Mouse (Mus musculus) forebrain, embryonic 10.5 days (tissue): ENCODE measurements around the gene Usp1. TPM values are rescaled to one million over a fixed set of nuclear protein-coding genes. Genes with fewer than 3 reads are reported as not detected.

Source experiments
- DNase-seq: peaks from one replicate; pipeline ENCODE4 v3.0.0-alpha.2; 2017; ENCODE audit warnings: low spot score; ENCODE audit errors: extremely low spot score
- H3K27ac ChIP-seq: fragments of 300-500 bp; sonication (generic); 2 replicates; pipeline ENCODE4 v1.5.1; 2016; ENCODE audit warnings: mild to moderate bottlenecking
- H3K27me3 ChIP-seq: fragments of 300-500 bp; sonication (generic); 2 replicates; pipeline ENCODE4 v1.6.1; 2016; ENCODE audit warnings: mild to moderate bottlenecking; ENCODE audit not compliant: poor library complexity, severe bottlenecking
- H3K36me3 ChIP-seq: fragments of 300-500 bp; sonication (generic); replicated peaks from 2 replicates; pipeline ENCODE4 v1.6.1; 2016; ENCODE audit warnings: mild to moderate bottlenecking, moderate library complexity
- H3K4me1 ChIP-seq: fragments of 300-500 bp; sonication (generic); 2 replicates; pipeline ENCODE4 v1.6.1; 2016
- H3K4me3 ChIP-seq: fragments of 300-500 bp; sonication (generic); 2 replicates; pipeline ENCODE4 v1.5.1; 2016; ENCODE audit warnings: mild to moderate bottlenecking, moderate library complexity
- H3K9me3 ChIP-seq: fragments of 300-500 bp; sonication (generic); 2 replicates; pipeline ENCODE4 v1.6.1; 2016; ENCODE audit warnings: mild to moderate bottlenecking, moderate library complexity
- WGBS: fragments of 180-500 bp; shearing (Covaris S2); methylation state at CpG from one replicate; pipeline ENCODE4 v1.1.7; 2016; 5-methylcytosine and 5-hydroxymethylcytosine counted together
- polyA plus RNA-seq: library from polyadenylated mRNA; unstranded; fragments of >200 nt; fragmentation: Nextera tagmentation; extraction: Ambion mirVana; gene quantifications from 2 replicates; pipeline ENCODE4 v1.2.1, GENCODE M21; 2016

Usp1 gene
- polyA plus RNA-seq, result 118 and 119 TPM in 2 replicates

DNA sequence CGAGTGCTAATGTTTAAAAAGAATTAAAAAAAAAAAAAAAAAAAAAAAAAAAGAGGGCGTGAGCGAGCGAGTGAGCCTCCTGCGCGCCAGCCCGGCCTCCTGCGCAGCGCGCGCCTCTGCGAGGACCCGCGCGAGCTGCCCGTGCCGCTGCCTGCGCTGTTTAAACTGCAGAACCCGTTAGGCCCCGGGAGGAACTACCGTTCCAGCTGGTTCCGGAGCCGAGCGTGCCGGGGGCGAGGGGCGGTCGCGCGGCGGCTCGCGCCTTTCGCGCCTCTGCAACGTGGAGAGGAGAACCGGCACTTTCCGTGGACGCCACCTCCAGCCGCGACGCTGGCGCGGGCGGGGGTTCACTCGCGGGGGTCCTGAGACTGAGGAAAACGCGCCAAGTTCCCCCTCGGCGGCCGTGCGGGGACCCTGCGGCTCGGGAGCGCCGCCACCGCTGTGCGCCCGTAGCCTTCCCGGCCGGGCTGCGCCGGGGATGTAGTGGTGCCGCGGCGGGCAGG lies at the start of gene Usp1:
TSS of gene Usp1 (plus strand) at position 243 of the 503 bp plus-strand sequence.
- Histone ChIP-seq H3K36me3 (peaks cover 15% of the 10 kb centered on the region), H3K27ac (peak within 1 kb of the TSS; percentile 99), H3K4me1 (peaks cover 24% of the 10 kb centered on the region), H3K4me3 (peak within 1 kb of the TSS; percentile 100), H3K27me3 (no peaks in the 10 kb centered on the region), H3K9me3 (no peaks in the 10 kb centered on the region)
- peak; percentile 80 for DNase-seq
- WGBS, result under 1% methylated on average over 67 of the region's 67 CpGs

DNA sequence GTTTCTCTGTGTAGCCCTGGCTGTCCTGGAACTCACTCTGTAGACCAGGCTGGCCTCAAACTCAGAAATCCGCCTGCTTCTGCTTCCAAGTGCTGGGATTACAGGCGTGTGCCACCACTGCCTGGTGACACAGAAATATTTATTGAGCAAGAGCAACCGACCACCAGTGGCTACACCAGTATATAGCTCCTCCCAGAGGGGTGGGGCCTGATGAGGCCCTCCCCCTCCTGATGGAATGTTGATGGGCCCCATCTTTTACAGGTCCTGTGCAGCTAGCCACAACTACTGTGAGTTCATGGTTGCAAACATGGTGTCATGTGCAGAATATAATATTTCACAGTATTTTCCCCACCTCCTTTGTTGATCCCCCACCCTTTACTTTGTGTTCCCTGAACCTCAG lies 40.9 kb upstream of the Usp1 start:
- H3K27me3 ChIP-seq, result no peaks in the 10 kb centered on the region
- DNase-seq, result no peak
- no peaks in the 10 kb centered on the region for H3K4me1 ChIP-seq
- no peak overlapping the region for H3K4me3 ChIP-seq
- H3K9me3 ChIP-seq, result no peaks in the 10 kb centered on the region
- 79% methylated on average over 3 of the region's 3 CpGs for WGBS
- H3K27ac ChIP-seq, result no peak overlapping the region
- no peaks in the 10 kb centered on the region for H3K36me3 ChIP-seq

DNA sequence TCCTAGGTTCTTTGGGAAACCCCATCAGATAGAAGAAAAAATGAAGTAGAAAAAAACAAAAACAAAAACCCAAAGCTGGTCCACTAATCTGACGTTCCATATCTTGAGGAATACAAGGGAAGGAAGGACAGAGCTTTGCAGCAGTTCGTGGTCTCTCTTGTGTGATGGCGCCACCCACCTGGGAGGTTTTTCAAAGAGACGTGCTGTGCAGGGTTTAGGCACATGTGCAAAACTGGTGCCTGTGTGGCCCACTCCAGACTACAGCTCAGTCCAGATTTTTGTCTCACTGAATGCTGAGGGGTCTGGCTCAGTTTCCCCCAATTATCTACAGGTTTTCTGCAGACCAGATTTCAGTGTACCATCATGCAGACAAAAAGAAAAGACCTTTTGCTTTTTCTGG lies 37.2 kb upstream of the Usp1 start:
- DNase-seq, result no peak
- no peaks in the 10 kb centered on the region for H3K4me1 ChIP-seq
- no peak overlapping the region for H3K4me3 ChIP-seq
- no peak overlapping the region for H3K27ac ChIP-seq
- no peaks in the 10 kb centered on the region for H3K27me3 ChIP-seq
- no peaks in the 10 kb centered on the region for H3K9me3 ChIP-seq
- H3K36me3 ChIP-seq, result no peaks in the 10 kb centered on the region
- WGBS, result 78% methylated on average over 4 of the region's 4 CpGs

DNA sequence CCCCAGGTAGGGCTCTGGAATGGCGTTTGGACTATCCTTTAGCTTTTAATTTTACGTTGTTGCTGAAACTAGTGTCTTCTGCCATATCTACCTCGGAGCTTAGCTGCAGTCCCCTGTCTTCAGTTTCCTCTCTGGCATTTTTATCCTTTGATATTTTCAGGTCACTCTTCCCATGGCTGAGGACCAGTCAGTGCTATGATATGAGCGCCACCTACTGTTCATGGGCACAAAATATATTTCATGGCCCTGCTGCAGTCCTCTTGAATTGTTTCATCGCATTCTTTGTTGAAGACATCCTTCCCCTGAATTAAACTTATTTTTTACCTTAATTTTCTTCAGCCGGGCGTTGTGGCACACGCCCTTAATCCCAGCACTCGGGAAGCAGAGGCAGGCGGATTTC lies 36.5 kb upstream of the Usp1 start:
- DNase-seq, result peak; percentile 55
- H3K27me3 ChIP-seq, result no peaks in the 10 kb centered on the region
- no peaks in the 10 kb centered on the region for H3K9me3 ChIP-seq
- H3K4me3 ChIP-seq, result no peak overlapping the region
- no peaks in the 10 kb centered on the region for H3K4me1 ChIP-seq
- H3K36me3 ChIP-seq, result no peaks in the 10 kb centered on the region
- H3K27ac ChIP-seq, result no peak overlapping the region
- 27% methylated on average over 10 of the region's 10 CpGs for WGBS

- Histone ChIP-seq H3K36me3 (no peaks in the 10 kb centered on the region), H3K9me3 (no peaks in the 10 kb centered on the region), H3K27me3 (no peaks in the 10 kb centered on the region), H3K4me3 (no peak overlapping the region), H3K4me1 (no peaks in the 10 kb centered on the region), H3K27ac (no peak overlapping the region)
- 93% methylated on average over 5 of the region's 5 CpGs for WGBS
- no peak for DNase-seq
Observed at GRCm38 (mm10) chr4:98910246-98910645, 13.4 kb upstream of the Usp1 start.

- H3K4me1 ChIP-seq, result peaks cover 7% of the 10 kb centered on the region
- H3K9me3 ChIP-seq, result no peaks in the 10 kb centered on the region
- no peak overlapping the region for H3K4me3 ChIP-seq
- WGBS, result 83% methylated on average over 2 of the region's 2 CpGs
- no peaks in the 10 kb centered on the region for H3K36me3 ChIP-seq
- DNase-seq, result no peak
- H3K27me3 ChIP-seq, result no peaks in the 10 kb centered on the region
- H3K27ac ChIP-seq, result no peak overlapping the region
Observed at GRCm38 (mm10) chr4:98917724-98918123, 5.9 kb upstream of the Usp1 start.

GRCm38 (mm10) chr4:98918204-98918603 lies 5.4 kb upstream of the Usp1 start:
- no peak overlapping the region for H3K4me3 ChIP-seq
- WGBS, result 92% methylated on average over 1 of the region's 1 CpGs

GRCm38 (mm10) chr4:98920896-98921295 lies 2.7 kb upstream of the Usp1 start:
- 86% methylated on average over 4 of the region's 4 CpGs for WGBS
- H3K36me3 ChIP-seq, result no peaks in the 10 kb centered on the region
- H3K4me1 ChIP-seq, result peaks cover 19% of the 10 kb centered on the region
- no peaks in the 10 kb centered on the region for H3K9me3 ChIP-seq
- no peak overlapping the region for H3K4me3 ChIP-seq
- no peak overlapping the region for H3K27ac ChIP-seq
- no peaks in the 10 kb centered on the region for H3K27me3 ChIP-seq
- no peak for DNase-seq

More at GRCm38 (mm10) chr4:98918204-98918603, 5.4 kb upstream of the Usp1 start:
- no peaks in the 10 kb centered on the region for H3K36me3 ChIP-seq
- H3K27ac ChIP-seq, result no peak overlapping the region
- H3K27me3 ChIP-seq, result no peaks in the 10 kb centered on the region
- no peaks in the 10 kb centered on the region for H3K9me3 ChIP-seq
- no peak for DNase-seq
- H3K4me1 ChIP-seq, result peaks cover 7% of the 10 kb centered on the region

GRCm38 (mm10) chr4:98922061-98922642 lies 1.5 kb upstream of the Usp1 start:
- 18% methylated on average over 18 of the region's 18 CpGs for WGBS
- no peaks in the 10 kb centered on the region for H3K9me3 ChIP-seq
- H3K4me1 ChIP-seq, result peaks cover 24% of the 10 kb centered on the region
- H3K36me3 ChIP-seq, result peaks cover 5% of the 10 kb centered on the region
- H3K4me3 ChIP-seq, result peak overlapping the region; percentile 100
- peak overlapping the region; percentile 99 for H3K27ac ChIP-seq
- H3K27me3 ChIP-seq, result no peaks in the 10 kb centered on the region
- DNase-seq, result no peak

DNA sequence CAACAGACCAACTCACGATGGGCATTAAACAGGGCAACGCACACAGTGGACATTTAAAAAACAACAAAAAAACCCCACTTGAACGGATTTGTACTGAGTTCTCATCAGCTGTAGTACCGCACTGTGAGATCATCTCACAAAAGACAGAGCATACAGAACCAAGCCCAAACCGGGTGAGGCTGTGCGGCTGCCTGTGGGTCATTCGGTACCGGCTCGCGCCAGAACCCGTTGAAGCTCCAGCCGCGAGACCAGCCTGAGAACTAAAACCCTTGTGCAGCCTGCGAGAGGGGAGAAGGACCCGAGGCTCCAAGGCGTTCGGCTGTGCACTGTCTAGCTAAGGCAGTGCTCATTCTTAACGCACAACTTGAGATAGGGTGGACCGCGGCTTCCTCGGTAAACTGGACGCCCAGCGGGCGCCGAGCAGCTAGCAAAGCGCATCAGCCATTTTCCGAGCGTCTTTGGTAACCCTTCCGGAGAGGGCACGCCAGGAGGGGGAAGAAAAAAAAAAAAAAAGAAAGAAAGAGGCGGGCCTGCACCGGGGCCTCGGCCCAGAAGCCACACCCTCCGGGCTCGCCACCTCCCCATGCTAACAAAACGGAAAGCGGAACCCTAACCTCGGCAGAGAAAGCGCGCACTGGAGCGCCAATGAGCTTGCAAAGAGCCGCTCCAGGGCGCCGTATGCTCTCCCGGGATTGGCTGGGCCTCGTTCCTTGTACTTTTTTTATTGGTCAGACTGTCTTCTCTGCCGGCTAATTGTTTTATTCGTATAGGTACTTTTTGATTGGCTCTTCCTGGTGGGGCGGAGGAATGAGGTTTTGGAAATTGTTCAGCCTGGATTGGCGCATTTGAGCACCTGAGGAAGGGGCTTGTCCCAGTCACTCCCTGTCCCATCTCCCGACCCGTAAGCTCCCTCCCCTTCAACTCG lies 705 bp upstream of the Usp1 start:
- peak; percentile 98 for DNase-seq
- Histone ChIP-seq H3K9me3 (no peaks in the 10 kb centered on the region), H3K36me3 (peaks cover 7% of the 10 kb centered on the region), H3K27ac (peak overlapping the region; percentile 99), H3K27me3 (no peaks in the 10 kb centered on the region), H3K4me1 (peaks cover 24% of the 10 kb centered on the region), H3K4me3 (peak overlapping the region; percentile 100)
- under 1% methylated on average over 53 of the region's 53 CpGs for WGBS

DNA sequence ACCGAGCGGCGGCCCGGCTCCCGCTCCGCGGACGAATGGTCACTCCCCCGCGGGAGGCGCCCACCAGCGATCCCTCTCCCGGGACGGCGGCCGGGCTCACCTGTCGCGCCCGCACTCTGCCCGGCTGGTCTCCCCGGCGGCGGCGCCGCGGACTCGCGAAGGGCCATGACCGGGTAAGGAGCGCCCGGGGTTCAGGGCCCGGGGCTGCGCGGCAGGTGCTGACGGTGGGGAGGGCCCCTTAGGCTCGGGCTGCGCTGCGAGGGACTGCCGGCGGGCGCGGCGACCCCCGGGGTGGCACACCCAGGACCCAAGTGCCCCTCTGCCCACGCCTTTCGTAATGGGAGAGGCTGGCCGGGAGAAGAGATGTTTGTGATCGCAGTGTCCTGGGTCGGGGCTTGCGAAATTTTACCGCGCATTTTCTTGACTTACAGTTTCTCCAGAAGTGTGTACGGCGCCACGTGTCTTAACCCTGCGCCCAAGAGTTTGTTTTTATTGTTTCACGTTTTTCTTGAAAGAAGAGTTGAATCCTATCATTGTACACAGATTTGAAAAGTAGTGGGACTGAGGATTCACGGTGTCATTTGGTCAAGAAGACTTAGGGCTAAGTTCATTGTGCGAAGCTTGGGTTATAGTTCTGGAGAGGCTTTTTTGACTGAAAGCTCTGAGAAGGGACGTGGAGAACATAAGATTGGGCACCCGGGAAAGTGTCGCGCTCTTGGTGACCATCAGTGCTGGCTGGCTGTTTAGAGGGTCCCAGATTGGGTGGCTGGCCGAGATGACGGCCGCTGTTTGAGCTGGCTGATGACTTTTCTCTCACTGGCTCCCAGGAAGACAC lies 678 bp downstream of the Usp1 start:
- peak; percentile 42 for DNase-seq
- under 1% methylated on average over 66 of the region's 66 CpGs for WGBS
- Histone ChIP-seq H3K36me3 (peaks cover 21% of the 10 kb centered on the region), H3K27ac (peak overlapping the region; percentile 99), H3K4me3 (peak overlapping the region; percentile 100), H3K9me3 (no peaks in the 10 kb centered on the region), H3K27me3 (no peaks in the 10 kb centered on the region), H3K4me1 (peaks cover 24% of the 10 kb centered on the region)

- DNase-seq, result no peak
- 2% methylated on average over 2 of the region's 2 CpGs for WGBS
- H3K9me3 ChIP-seq, result no peaks in the 10 kb centered on the region
- peaks cover 27% of the 10 kb centered on the region for H3K36me3 ChIP-seq
- H3K4me1 ChIP-seq, result peaks cover 24% of the 10 kb centered on the region
- H3K27me3 ChIP-seq, result no peaks in the 10 kb centered on the region
- peak overlapping the region; percentile 100 for H3K4me3 ChIP-seq
- peak overlapping the region; percentile 99 for H3K27ac ChIP-seq
Observed at GRCm38 (mm10) chr4:98924906-98925178, 1.2 kb downstream of the Usp1 start.
